Mouse (Mus musculus) heart, adult 2 months (tissue): ENCODE measurements around the gene Hoxd11. TPM values are rescaled to one million over a fixed set of nuclear protein-coding genes. Genes with fewer than 3 reads are reported as not detected.
A peak's percentile ranks its signal among the peaks of the same experiment; 100 is the strongest.

Experiments
- DNase-seq, 2 experiments: peaks; one replicate each; pipeline ENCODE4 v3.0.0; 2021
- H3K27ac ChIP-seq: fragments of 200-600 bp; 2 replicates; pipeline ENCODE4 v1.8.1; 2022
- H3K27me3 ChIP-seq: fragments of 200-500 bp; 2 replicates; pipeline ENCODE4 v1.6.1; 2012; ENCODE audit warnings: mild to moderate bottlenecking, low read length, inconsistent platforms, mixed read lengths; ENCODE audit not compliant: control insufficient read depth, insufficient read depth
- H3K36me3 ChIP-seq: fragments of 200-500 bp; 2 replicates; pipeline ENCODE4 v1.6.1; 2012; ENCODE audit warnings: low read length, inconsistent platforms; ENCODE audit not compliant: control insufficient read depth, insufficient read depth
- H3K4me1 ChIP-seq: fragments of 200-500 bp; 2 replicates; pipeline ENCODE4 v1.6.1; 2011; ENCODE audit warnings: low read length; ENCODE audit not compliant: control insufficient read depth, insufficient read depth
- H3K4me3 ChIP-seq: fragments of 200-600 bp; 2 replicates; pipeline ENCODE4 v1.8.1; 2022
- H3K79me2 ChIP-seq: fragments of 200-500 bp; replicated peaks from 2 replicates; pipeline ENCODE4 v1.6.1; 2012; ENCODE audit warnings: mild to moderate bottlenecking, inconsistent platforms, low read length, moderate library complexity, mixed read lengths; ENCODE audit not compliant: control insufficient read depth, insufficient read depth
- H3K9ac ChIP-seq: fragments of 200-500 bp; 2 replicates; pipeline ENCODE4 v1.6.1; 2012; ENCODE audit warnings: low read depth, mild to moderate bottlenecking, control low read depth, inconsistent platforms, low read length, mixed read lengths
- CTCF ChIP-seq: fragments of 200-600 bp; IDR thresholded peaks from 2 replicates; pipeline ENCODE4 v1.8.1; 2022; ENCODE audit warnings: antibody characterized with exemption, mild to moderate bottlenecking, moderate library complexity
- EP300 ChIP-seq: fragments of 200-500 bp; IDR thresholded peaks from 2 replicates; pipeline ENCODE4 v1.6.1; 2011; ENCODE audit warnings: low read depth, low read length, control low read depth; ENCODE audit not compliant: insufficient read depth
- POLR2A ChIP-seq: fragments of 200-500 bp; IDR thresholded peaks from 2 replicates; pipeline ENCODE4 v1.6.1; 2011; ENCODE audit warnings: mild to moderate bottlenecking, low read depth, low read length, control low read depth; ENCODE audit not compliant: insufficient read depth
- WGBS: fragments of 180-500 bp; shearing (Covaris S2); methylation state at CpG from one replicate; pipeline ENCODE4 v1.1.7; 2018; 5-methylcytosine and 5-hydroxymethylcytosine counted together
- intact Hi-C: fragments of 180-260 bp; cut with DNase I; formaldehyde crosslinking; loops from one replicate; pipeline ENCODE4 v1.15.1; 2025
- polyA plus RNA-seq: library from polyadenylated mRNA; depleted of rRNA; stranded (reverse); fragments of >200 nt; gene quantifications from 2 replicates; pipeline ENCODE4 v1.2.3, GENCODE M21; 2012
- total RNA-seq, 2 experiments: library from RNA; stranded (reverse); gene quantifications; 2 replicates each; pipeline ENCODE4 v1.2.3; 2021

Gene Hoxd11
- total and polyA plus RNA-seq, 3 experiments: not detected

DNA sequence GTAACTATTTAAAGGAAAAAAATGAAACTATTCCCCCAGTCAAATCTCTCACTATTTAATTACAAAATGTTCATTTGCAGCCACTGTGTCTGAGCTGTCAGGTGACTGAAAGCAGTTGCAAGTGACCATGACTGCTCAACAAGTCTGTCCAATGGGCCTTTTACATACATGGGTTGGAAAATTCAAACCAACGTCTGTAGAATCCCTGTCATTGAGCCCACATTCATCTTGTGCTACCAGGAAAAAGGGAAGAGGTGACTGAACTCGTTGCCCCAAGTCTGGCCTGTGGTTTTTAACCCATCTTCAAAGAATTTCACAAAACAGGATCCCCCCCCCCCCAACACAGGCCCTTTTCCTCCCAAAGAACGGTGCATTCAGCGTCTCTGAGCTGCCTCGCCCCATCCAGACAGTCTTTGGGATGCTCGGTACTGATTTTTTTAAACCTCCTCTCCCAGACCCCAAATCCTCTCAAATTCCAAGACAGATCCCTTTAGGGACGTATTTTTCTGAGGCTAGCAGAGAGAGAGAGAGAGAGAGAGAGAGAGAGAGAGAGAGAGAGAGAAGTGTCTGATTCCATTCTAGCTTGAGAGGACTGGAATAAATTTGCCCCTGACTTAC lies 16.6 kb downstream of the Hoxd11 start:
- Histone ChIP-seq H3K79me2 (no peaks in the 10 kb centered on the region), H3K4me3 (no peak overlapping the region), H3K27me3 (peaks cover 54% of the 10 kb centered on the region), H3K4me1 (no peaks in the 10 kb centered on the region), H3K9ac (no peak overlapping the region), H3K27ac (no peak overlapping the region), H3K36me3 (no peaks in the 10 kb centered on the region)
- intact Hi-C loops: loop anchor here (10.0 kb wide), 1 partner anchor 1421 kb away; the partner anchor contains the start of gene Sp9
- DNase-seq: no peak
- no peak for TF ChIP-seq POLR2A
- TF ChIP-seq EP300: no peak
- TF ChIP-seq CTCF: no peak
- 6% methylated on average over 7 of the region's 7 CpGs for WGBS

DNA sequence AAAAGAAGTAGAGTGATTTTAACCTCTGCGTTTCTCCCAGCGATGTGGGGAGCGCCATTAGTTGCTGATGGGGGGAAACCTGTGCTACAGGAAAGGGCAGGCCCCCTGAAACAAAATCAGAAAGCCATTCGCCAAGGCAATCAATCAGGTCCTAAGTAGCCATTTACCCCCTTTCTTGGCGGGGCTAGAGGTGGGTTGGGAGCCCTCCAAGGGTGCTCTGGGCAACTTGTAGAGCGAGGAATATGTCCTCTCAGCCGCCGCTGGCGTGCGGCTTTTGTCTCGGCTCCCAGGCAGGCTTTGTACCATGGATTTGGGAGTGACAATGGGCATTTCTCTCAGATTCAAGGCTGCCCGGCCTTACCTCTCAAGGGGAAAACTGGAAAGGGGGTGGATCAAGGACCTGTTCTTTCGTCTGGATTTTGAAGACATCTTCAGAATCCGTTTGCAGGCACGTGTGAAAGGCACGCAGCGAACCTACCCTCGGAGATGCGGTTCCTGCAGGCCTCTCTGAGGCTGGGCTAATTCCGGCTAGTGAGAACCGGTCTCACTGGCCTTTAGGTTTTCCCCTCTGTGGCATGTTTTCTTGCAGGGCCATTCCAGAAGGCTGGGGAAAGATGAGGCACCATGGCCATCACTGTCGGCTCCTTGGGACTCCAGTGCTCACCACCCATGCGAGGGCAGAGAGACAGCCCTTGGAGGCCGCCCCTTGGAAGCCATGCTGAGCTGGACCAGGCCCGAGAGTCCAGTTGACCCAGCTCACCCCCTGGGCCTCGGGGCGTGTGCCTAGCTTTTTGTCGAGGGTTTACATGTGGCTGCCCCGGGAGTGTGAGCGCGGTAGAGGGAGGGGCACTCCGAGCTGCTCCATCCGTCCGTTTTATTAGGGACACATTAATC lies 17.3 kb downstream of the Hoxd11 start:
- no peaks in the 10 kb centered on the region for H3K36me3 ChIP-seq
- TF ChIP-seq CTCF: no peak
- TF ChIP-seq EP300: no peak
- TF ChIP-seq POLR2A: no peak
- intact Hi-C loops: loop anchor here (10.0 kb wide), 1 partner anchor 1422 kb away; the partner anchor contains the start of gene Sp9
- peaks cover 47% of the 10 kb centered on the region for H3K27me3 ChIP-seq
- no peaks in the 10 kb centered on the region for H3K79me2 ChIP-seq
- no peak overlapping the region for H3K4me3 ChIP-seq
- H3K4me1 ChIP-seq: no peaks in the 10 kb centered on the region
- no peak overlapping the region for H3K9ac ChIP-seq
- WGBS: 7% methylated on average over 34 of the region's 34 CpGs
- no peak overlapping the region for H3K27ac ChIP-seq
- peak in 1 of 2 experiments; percentile 24 for DNase-seq

GRCm38 (mm10) chr2:74697567-74698121 lies 18.3 kb downstream of the Hoxd11 start, which contains the start of gene Hoxd9:
Gene Hoxd9, plus strand, starts transcription at chr2:74697727.
- TF ChIP-seq POLR2A: no peak
- peak; percentile 47 for TF ChIP-seq CTCF
- no peak for TF ChIP-seq EP300
- H3K4me1 ChIP-seq: no peaks in the 10 kb centered on the region
- H3K36me3 ChIP-seq: no peaks in the 10 kb centered on the region
- intact Hi-C loops: loop anchor here (10.0 kb wide), 1 partner anchor 1423 kb away; the partner anchor contains the start of gene Sp9
- H3K27me3 ChIP-seq: peaks cover 40% of the 10 kb centered on the region
- WGBS: under 1% methylated on average over 43 of the region's 43 CpGs
- peak within 1 kb of the TSS; percentile 50 for H3K4me3 ChIP-seq
- H3K27ac ChIP-seq: no peak within 1 kb of the TSS
- DNase-seq: peak; percentile 46 to 63
- no peaks in the 10 kb centered on the region for H3K79me2 ChIP-seq
- peak within 1 kb of the TSS; percentile 32 for H3K9ac ChIP-seq

- peak in 1 of 2 experiments; percentile 59 for DNase-seq
These were observed 19.1 kb downstream of the Hoxd11 start for GRCm38 (mm10) chr2:74698201-74699052.

GRCm38 (mm10) chr2:74699053-74699430 lies 19.7 kb downstream of the Hoxd11 start:
- H3K36me3 ChIP-seq: no peaks in the 10 kb centered on the region
- H3K27ac ChIP-seq: no peak overlapping the region
- peaks cover 37% of the 10 kb centered on the region for H3K27me3 ChIP-seq
- H3K4me3 ChIP-seq: no peak overlapping the region
- no peak for TF ChIP-seq POLR2A
- TF ChIP-seq CTCF: no peak
- no peak for TF ChIP-seq EP300
- intact Hi-C loops: loop anchor here (10.0 kb wide), 1 partner anchor 1424 kb away; the partner anchor contains the start of gene Sp9
- H3K79me2 ChIP-seq: no peaks in the 10 kb centered on the region
- DNase-seq: no peak
- no peaks in the 10 kb centered on the region for H3K4me1 ChIP-seq
- H3K9ac ChIP-seq: no peak overlapping the region
- whole genome bisulfite sequencing: 9% methylated on average over 17 of the region's 17 CpGs

More at GRCm38 (mm10) chr2:74698201-74699052, 19.1 kb downstream of the Hoxd11 start:
- Histone ChIP-seq H3K4me3 (peak overlapping the region; percentile 50), H3K36me3 (no peaks in the 10 kb centered on the region), H3K27ac (no peak overlapping the region), H3K4me1 (no peaks in the 10 kb centered on the region), H3K79me2 (no peaks in the 10 kb centered on the region), H3K9ac (peak overlapping the region; percentile 32), H3K27me3 (peaks cover 36% of the 10 kb centered on the region)
- TF ChIP-seq POLR2A: no peak
- no peak for TF ChIP-seq EP300
- no peak for TF ChIP-seq CTCF
- intact Hi-C loops: loop anchor here (10.0 kb wide), 1 partner anchor 1424 kb away; the partner anchor contains the start of gene Sp9
- WGBS: 3% methylated on average over 86 of the region's 86 CpGs
